11 mouse cellular contexts compared by ENCODE assay signal in the genomic region with DNA sequence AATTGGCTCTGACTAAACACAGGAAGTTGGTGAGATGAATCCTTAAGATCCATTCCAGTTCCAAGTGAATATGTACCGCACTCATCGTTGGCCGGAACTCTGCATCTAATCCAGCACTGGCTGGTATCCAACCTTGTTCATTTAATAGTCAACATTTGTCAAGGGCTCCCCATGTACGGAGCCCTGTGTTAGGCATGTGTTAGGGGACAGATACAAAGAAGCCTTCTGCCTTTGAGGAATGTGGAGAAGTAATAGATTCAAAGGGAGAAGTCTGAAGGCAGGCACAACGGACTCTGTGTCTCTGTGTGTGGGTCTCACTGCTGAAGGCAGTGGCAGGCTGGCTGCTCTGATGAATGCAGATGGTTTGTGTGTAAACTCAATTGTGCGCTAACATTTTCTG.
DNase-seq lines count a peak whose midpoint lies in the region; ATAC-seq lines count a peak whose summit lies in the region.
"Had no signal": no experiment of that assay in that cellular context is flagged by ENCODE, and none has a peak within 500 bp of the region (broad histone marks: within the 10 kb centered on the region; RNA-seq: fewer than 3 reads in every experiment).

No protein-coding gene starts in this region.

- H3K9me3 ChIP-seq in hindbrain, embryonic 12.5 days (replicated peaks) = no peaks in the 10 kb centered on the region
- H3K9me3 ChIP-seq in hindbrain, embryonic 10.5 days = no peaks in the 10 kb centered on the region
- no peaks in the 10 kb centered on the region for H3K9me3 ChIP-seq in intestine, embryonic 16.5 days (ENCODE audit: control insufficient read depth, low read length)
- no peaks in the 10 kb centered on the region for H3K9me3 ChIP-seq in neural tube, embryonic 13.5 days
- H3K9me3 ChIP-seq: heart, embryonic 10.5 days; liver, embryonic 13.5 days had no signal

- H3K4me3 ChIP-seq in hindbrain, embryonic 12.5 days = no peak overlapping the region
- H3K4me3 ChIP-seq in hindbrain, embryonic 10.5 days = no peak overlapping the region
- H3K4me3 ChIP-seq in intestine, embryonic 16.5 days (ENCODE audit: low read length) = no peak overlapping the region
- H3K4me3 ChIP-seq in neural tube, embryonic 13.5 days = no peak overlapping the region
- H3K4me3 ChIP-seq: heart, embryonic 10.5 days; liver, embryonic 13.5 days had no signal

- no peak overlapping the region for H3K4me2 ChIP-seq in hindbrain, embryonic 12.5 days (replicated peaks)
- H3K4me2 ChIP-seq in intestine, embryonic 16.5 days (ENCODE audit: low read depth, low read length) = no peak overlapping the region
- no peak overlapping the region for H3K4me2 ChIP-seq in neural tube, embryonic 13.5 days
- H3K4me2 ChIP-seq: liver, embryonic 13.5 days had no signal

- peaks cover 13% of the 10 kb centered on the region for H3K27me3 ChIP-seq in hindbrain, embryonic 12.5 days
- H3K27me3 ChIP-seq in hindbrain, embryonic 10.5 days (ENCODE audit: insufficient read depth, poor library complexity, severe bottlenecking) = peaks cover 32% of the 10 kb centered on the region
- H3K27me3 ChIP-seq in intestine, embryonic 16.5 days (replicated peaks; ENCODE audit: control insufficient read depth, insufficient read depth, low read length) = no peaks in the 10 kb centered on the region
- peaks cover 10% of the 10 kb centered on the region; the same call in 1 of the 2 replicates for H3K27me3 ChIP-seq in neural tube, embryonic 13.5 days
- H3K27me3 ChIP-seq: liver, embryonic 13.5 days had no signal

- H3K9ac ChIP-seq in hindbrain, embryonic 12.5 days = no peak overlapping the region
- no peak overlapping the region for H3K9ac ChIP-seq in intestine, embryonic 16.5 days (ENCODE audit: low read depth, low read length)
- no peak overlapping the region for H3K9ac ChIP-seq in neural tube, embryonic 13.5 days
- H3K9ac ChIP-seq: liver, embryonic 13.5 days had no signal

- peak; percentile 67 for ATAC-seq in hindbrain, embryonic 12.5 days (ENCODE audit: low FRiP score)
- peak; percentile 23; the same call in 1 of the 2 replicates for ATAC-seq in intestine, embryonic 16.5 days
- ATAC-seq in neural tube, embryonic 13.5 days (ENCODE audit: low read depth) = peak; percentile 60
- no peak for ATAC-seq in erythroid progenitor cell, adult 5-6 weeks (replicated peaks; ENCODE audit: low FRiP score, poor library complexity, severe bottlenecking)

- H3K36me3 ChIP-seq in hindbrain, embryonic 12.5 days = no peaks in the 10 kb centered on the region
- H3K36me3 ChIP-seq in hindbrain, embryonic 10.5 days = no peaks in the 10 kb centered on the region
- no peaks in the 10 kb centered on the region for H3K36me3 ChIP-seq in intestine, embryonic 16.5 days (ENCODE audit: control insufficient read depth, insufficient read depth, low read length)
- no peaks in the 10 kb centered on the region for H3K36me3 ChIP-seq in neural tube, embryonic 13.5 days
- H3K36me3 ChIP-seq: liver, embryonic 13.5 days had no signal

- no peak for DNase-seq in hindbrain, embryonic 10.5 days (ENCODE audit: low spot score)
- peak; percentile 40 for DNase-seq in retina, postnatal 1 day
- no peak for DNase-seq in retina, embryonic 14.5 days (ENCODE audit: low spot score)
- no peak for DNase-seq in right cerebral cortex, postnatal 25 days
- DNase-seq: liver, embryonic 13.5 days had no signal

- peaks cover 40% of the 10 kb centered on the region for H3K4me1 ChIP-seq in hindbrain, embryonic 12.5 days
- H3K4me1 ChIP-seq in hindbrain, embryonic 10.5 days (replicated peaks) = peaks cover 25% of the 10 kb centered on the region
- no peaks in the 10 kb centered on the region for H3K4me1 ChIP-seq in intestine, embryonic 16.5 days (ENCODE audit: control insufficient read depth, insufficient read depth, low read length)
- peaks cover 69% of the 10 kb centered on the region for H3K4me1 ChIP-seq in neural tube, embryonic 13.5 days (replicated peaks)
- H3K4me1 ChIP-seq: liver, embryonic 13.5 days had no signal

- 56% methylated on average over 6 of the region's 6 CpGs for WGBS in hindbrain, embryonic 12.5 days
- WGBS in hindbrain, embryonic 10.5 days = 82% methylated on average over 6 of the region's 6 CpGs
- 51% methylated on average over 6 of the region's 6 CpGs for WGBS in intestine, embryonic 16.5 days
- WGBS in neural tube, embryonic 13.5 days = 40% methylated on average over 6 of the region's 6 CpGs

- no peak overlapping the region for H3K27ac ChIP-seq in hindbrain, embryonic 12.5 days
- no peak overlapping the region for H3K27ac ChIP-seq in hindbrain, embryonic 10.5 days
- no peak overlapping the region for H3K27ac ChIP-seq in intestine, embryonic 16.5 days (ENCODE audit: low read length)
- H3K27ac ChIP-seq in neural tube, embryonic 13.5 days (replicated peaks) = peak overlapping the region; percentile 85
- H3K27ac ChIP-seq: kidney, postnatal 0 days; liver, embryonic 13.5 days had no signal
